Mouse (Mus musculus): ENCODE results near the gene Oit3. TPM values are rescaled to one million over a fixed set of nuclear protein-coding genes. Genes with fewer than 3 reads are reported as not detected.

The Oit3 gene
- 1 to 10 TPM; 2.0 to 2.3 TPM for total RNA-seq (2021)
- long read RNA-seq, experiment 1 = 0 reads
- long read RNA-seq, experiment 2, partial matches to known transcripts = 0 of 4 reads
- long read RNA-seq, experiment 2, other reads (novel, unspliced or antisense) = 0 of 4 reads

DNA sequence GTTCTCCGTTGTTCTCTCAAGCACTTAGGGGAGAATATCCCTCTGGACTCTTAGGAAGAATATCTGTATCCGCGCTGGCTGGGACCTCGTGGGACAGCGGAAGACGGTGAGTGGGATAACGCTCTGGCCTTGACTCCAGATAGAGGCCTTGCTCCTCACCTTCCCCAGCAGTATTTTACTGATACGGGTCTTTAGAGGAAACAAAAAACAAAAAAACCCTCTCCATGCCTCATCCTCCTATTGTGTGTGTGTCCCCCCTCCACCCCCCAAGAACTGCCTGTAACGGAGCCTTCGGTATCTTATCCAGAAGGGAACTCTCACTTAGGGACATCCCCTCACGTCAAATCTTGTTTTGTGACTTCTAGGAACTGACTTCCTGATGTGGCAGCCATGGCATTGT is at the start of gene Oit3:
Gene Oit3, minus strand, starts transcription at position 44 of the 400 bp plus-strand sequence.
- DNase-seq (ENCODE audit: low spot score in 2 of 2) = no peak

- DNase-seq (ENCODE audit: low spot score in 2 of 2) = no peak
Measured at GRCm38 (mm10) chr10:59490920-59491319, 49.3 kb upstream of the Oit3 start.

GRCm38 (mm10) chr10:59489411-59489810 is 47.8 kb upstream of the Oit3 start:
- DNase-seq (ENCODE audit: low spot score in 2 of 2) = no peak

GRCm38 (mm10) chr10:59487351-59487750 is 45.8 kb upstream of the Oit3 start:
- no peak for DNase-seq (ENCODE audit: low spot score in 2 of 2)

DNA sequence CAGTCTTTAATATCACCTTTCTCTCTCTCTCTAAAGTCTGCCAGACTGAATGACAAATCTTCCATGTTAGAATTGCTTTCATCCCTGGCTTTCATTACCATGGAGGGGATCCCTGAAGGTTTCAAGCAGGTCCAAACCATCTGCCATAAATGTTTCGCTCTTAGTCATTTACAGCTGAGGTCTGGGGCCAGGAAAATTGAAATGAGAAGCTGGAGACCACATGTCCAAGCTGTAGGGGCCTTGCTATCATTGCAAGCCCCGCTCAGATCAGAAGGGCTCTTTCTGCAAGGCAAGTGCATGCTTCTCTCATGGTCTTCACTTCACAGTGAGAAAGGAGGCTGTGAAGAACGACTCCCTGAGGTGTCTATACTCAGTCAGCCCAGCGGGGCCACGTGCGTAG is 42.7 kb upstream of the Oit3 start:
- DNase-seq (ENCODE audit: low spot score in 2 of 2) = no peak

- no peak for DNase-seq (ENCODE audit: low spot score in 2 of 2)
Measured at GRCm38 (mm10) chr10:59481381-59481780, 39.8 kb upstream of the Oit3 start.

GRCm38 (mm10) chr10:59470451-59470850 is 28.9 kb upstream of the Oit3 start:
- no peak for DNase-seq (ENCODE audit: low spot score in 2 of 2)

- no peak for DNase-seq (ENCODE audit: low spot score in 2 of 2)
Measured at GRCm38 (mm10) chr10:59467297-59467696, 25.7 kb upstream of the Oit3 start.

GRCm38 (mm10) chr10:59466626-59467025 is 25.0 kb upstream of the Oit3 start:
- no peak for DNase-seq (ENCODE audit: low spot score in 2 of 2)

DNA sequence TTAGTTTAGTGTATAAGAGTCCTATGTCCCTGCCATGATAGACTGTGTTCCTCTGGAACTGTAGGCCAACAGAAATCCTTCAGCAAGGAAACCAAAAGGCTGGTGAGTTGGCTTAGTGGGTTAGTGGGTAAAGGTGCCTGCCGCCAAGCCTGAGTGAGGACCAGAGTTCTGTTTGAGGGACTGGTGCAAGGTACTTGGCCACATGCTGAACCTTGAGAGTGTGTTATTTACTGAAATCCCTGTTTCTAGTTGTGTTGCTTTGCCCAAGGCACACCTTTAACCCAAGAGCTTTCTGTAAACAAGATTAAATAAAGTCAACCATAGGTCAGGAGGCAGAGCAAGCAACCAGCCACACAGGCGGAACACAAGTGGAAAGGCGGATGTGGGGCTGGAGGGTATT is 24.0 kb upstream of the Oit3 start:
- DNase-seq (ENCODE audit: low spot score in 2 of 2) = no peak

GRCm38 (mm10) chr10:59462307-59462706 is 20.7 kb upstream of the Oit3 start:
- DNase-seq (ENCODE audit: low spot score in 2 of 2) = no peak

- DNase-seq (ENCODE audit: low spot score in 2 of 2) = no peak
Measured at GRCm38 (mm10) chr10:59459767-59460166, 18.2 kb upstream of the Oit3 start.

GRCm38 (mm10) chr10:59454631-59455030 is 13.1 kb upstream of the Oit3 start:
- DNase-seq (ENCODE audit: low spot score in 2 of 2) = no peak

DNA sequence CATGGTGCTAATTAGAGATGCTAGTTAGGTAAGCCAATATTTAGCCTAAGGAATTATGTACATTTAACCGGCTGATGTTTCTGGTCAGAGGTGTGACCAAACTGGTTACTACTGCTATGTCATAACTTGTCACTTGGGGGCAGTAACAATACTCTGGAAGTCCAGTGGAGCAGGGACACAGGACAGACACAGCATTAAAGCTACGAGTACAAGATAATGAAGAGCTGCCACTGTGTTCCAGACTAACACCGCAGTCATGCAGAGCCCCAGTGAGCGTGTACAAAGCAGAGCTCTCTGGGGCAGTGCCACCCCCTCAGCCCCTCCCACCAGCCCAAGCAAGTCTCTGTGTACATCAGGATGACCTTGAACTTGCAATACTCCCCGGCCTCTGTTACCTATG is 10.3 kb upstream of the Oit3 start:
- no peak for DNase-seq (ENCODE audit: low spot score in 2 of 2)

GRCm38 (mm10) chr10:59447546-59447945 is 6.0 kb upstream of the Oit3 start:
- no peak for DNase-seq (ENCODE audit: low spot score in 2 of 2)

- no peak for DNase-seq (ENCODE audit: low spot score in 2 of 2)
Measured at GRCm38 (mm10) chr10:59446911-59447437, 5.4 kb upstream of the Oit3 start.

DNA sequence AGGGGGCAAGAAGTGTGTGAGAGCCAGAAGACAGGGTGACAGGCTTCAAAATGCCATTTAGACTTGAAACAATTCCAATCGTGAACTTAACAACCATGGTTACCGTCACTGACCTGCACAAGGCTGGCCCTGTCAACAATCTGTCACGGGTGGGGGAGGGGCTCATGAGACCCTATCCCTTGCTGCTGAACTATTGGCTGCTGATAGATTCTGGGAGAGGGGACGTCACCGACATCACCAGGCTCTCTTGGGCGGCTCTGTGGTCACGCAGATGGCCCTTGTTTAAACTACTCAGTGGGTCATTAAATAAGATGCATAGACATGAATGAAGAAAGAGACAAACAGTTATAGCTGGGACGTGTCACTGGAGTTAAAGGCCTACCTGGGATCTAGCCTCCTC is 3.1 kb upstream of the Oit3 start:
- no peak for DNase-seq (ENCODE audit: low spot score in 2 of 2)

DNA sequence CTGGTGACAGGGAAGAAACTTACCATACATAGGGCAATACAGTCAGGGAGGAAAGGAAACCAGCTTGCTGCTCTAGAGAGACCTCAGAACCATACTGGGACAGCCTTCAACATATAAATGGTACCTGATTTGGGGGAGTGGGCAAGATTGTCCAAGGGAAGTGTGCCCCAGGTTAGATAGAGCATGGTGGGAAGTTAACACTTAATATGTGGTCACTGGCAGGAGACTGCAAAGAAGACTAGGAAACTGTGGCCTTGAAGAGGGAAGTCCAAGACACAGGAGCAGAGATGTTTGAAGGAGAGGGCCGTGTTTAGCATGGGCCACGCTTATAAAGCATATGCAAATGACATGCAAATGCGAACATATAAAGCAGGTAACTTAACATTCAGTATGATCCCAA is 2.5 kb upstream of the Oit3 start:
- DNase-seq (ENCODE audit: low spot score in 2 of 2) = no peak

DNA sequence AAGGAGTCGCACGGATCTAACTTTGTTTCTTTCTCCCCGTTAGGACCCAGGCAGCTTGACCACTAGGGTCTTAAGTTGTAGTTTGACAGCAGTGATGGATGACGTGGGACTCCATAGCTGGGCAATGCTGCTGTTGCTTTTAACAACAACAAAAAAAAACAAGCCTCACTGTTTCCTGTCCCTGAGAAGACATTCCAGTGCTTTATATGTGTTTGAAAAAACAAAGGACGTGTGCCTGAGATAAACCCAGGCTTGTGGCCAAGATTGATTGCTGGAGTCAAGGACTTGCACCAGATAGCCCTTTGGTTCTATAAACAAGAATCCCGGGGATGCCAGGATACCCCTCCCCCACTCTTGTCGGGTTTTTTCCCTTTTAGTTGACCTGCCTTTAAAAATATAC is 1.6 kb upstream of the Oit3 start:
- peak in 1 of 2 experiments; percentile 13 for DNase-seq (ENCODE audit: low spot score in 2 of 2)

DNA sequence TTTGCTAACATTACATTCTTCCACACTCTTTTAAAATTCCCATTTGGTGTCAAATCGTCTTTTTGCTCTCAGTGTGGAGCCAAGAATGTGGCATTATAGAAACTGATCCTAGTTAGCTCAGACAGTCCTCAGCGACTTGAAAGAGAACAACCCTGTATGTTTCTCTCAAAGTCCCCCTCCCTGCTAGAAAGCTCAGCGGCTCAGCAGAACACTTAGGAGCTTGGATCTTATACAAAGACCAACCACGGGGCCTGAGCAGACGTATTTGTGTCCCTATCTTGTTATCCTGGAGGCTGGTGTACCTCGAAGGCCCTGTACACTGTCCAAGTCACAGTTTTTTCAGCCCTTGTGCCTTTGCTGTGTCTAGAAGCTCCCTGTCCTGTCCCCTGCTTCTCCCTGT is 1.4 kb downstream of the Oit3 start:
- no peak for DNase-seq (ENCODE audit: low spot score in 2 of 2)

GRCm38 (mm10) chr10:59439508-59439931 is 2.1 kb downstream of the Oit3 start:
- DNase-seq (ENCODE audit: low spot score in 2 of 2) = no peak

DNA sequence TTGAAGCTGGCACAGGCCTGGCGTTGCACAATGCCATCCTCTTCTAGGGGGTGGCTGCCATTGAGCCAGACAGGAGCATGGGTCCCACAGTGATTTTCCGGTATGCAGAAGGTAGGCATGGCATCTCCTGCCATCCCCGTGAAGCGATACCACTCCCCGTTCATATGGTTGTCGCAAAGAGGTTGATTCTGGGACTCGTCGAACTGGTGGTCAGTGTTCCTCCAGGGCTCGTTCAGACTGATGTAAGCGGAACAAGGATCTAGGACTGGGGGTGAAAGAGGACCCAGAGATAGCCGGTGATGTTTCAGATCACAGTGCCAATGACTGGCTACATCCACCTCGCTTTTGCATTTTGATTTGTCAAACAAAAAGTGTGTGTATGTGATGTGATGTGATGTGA is 2.9 kb downstream of the Oit3 start:
- DNase-seq (ENCODE audit: low spot score in 2 of 2) = no peak

- DNase-seq (ENCODE audit: low spot score in 2 of 2) = no peak
Measured at GRCm38 (mm10) chr10:59435746-59436145, 5.8 kb downstream of the Oit3 start.
